Mouse (Mus musculus) cerebellum, adult 2 months (tissue): ENCODE measurements around the gene Cd177.

Source experiments
- CTCF ChIP-seq: fragments of 200-500 bp; IDR thresholded peaks from 2 replicates; pipeline ENCODE4 v1.5.1; 2011; ENCODE audit warnings: low read depth, mild to moderate bottlenecking, control low read depth, low read length, moderate library complexity, borderline replicate concordance; ENCODE audit not compliant: insufficient read depth
- POLR2A ChIP-seq: fragments of 200-500 bp; IDR thresholded peaks from 2 replicates; pipeline ENCODE4 v1.6.1; 2011; ENCODE audit warnings: low read length, control low read depth, borderline replicate concordance; ENCODE audit not compliant: insufficient read depth

- TF ChIP-seq CTCF (no peak), POLR2A (no peak)
Measured at GRCm38 (mm10) chr7:24735970-24736670, 24.0 kb downstream of the Cd177 start.
